Mouse (Mus musculus): ENCODE results near the gene Ces4a. TPM values are rescaled to one million over a fixed set of nuclear protein-coding genes. Genes with fewer than 3 reads are reported as not detected.
A peak's percentile ranks its signal among the peaks of the same experiment; 100 is the strongest.
"Not testable (repeated sequence)": the region's sequence is repeated elsewhere in the genome, so short reads cannot be mapped to it uniquely, and the experiment has no call there.

Gene Ces4a
- total RNA-seq, 2 experiments from 2014 or later: not detected

DNA sequence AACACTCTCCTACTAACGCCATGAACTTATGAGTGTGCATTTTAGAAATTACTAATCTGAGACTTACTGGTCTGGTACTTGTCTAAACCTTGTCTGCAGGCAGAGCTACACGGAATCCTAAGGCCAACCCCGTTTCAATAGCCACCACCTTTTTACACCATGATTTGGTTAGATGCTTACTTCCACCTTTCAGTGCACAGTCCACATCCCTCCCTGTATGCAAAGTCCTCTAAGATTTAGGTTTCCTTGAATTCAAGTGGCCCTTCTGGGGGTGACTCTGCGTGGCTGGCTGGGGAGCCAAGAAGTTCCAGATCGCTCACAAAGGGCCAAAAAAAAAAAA is 38.4 kb downstream of the Ces4a start:
- no peak for DNase-seq

DNA sequence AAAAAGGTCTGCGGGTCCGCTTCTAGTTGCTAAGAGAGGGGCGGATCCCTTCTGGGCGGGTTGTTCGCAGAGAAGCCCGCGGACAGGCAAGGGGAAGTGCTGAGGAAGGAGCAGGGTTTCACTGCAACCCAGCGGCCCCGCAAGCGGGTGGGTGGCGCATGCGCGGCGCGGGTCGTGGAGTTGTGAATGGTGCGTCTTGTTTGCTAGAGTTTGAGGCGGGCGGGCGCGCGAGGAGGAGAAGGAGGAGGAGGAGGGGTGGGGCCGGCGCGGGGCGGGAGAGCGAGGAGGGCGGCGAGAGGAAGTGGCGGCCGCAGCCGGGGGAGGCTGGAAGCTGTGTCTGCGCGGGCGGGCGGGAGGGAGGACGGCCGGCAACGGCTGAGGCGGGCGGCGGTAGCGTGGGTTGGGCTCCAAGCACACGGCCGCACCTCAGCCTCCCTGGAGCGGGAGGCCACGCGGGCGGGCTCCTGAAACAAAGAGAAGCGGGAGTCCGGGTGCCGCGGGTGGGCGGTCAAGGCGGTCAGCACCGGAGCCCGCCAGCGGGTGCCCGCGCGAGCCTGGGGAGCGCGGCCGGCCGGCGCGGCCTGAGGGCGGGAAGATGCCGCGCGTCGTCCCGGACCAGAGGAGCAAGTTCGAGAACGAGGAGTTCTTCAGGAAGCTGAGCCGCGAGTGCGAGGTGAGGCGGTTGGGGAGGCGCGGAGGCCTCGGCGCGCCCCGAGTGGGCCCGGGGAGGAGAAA is 38.9 kb downstream of the Ces4a start, which contains the start of gene Cbfb:
Gene Cbfb, plus strand, starts transcription at position 294 of the 735 bp plus-strand sequence.
- peak; percentile 99 for DNase-seq

DNA sequence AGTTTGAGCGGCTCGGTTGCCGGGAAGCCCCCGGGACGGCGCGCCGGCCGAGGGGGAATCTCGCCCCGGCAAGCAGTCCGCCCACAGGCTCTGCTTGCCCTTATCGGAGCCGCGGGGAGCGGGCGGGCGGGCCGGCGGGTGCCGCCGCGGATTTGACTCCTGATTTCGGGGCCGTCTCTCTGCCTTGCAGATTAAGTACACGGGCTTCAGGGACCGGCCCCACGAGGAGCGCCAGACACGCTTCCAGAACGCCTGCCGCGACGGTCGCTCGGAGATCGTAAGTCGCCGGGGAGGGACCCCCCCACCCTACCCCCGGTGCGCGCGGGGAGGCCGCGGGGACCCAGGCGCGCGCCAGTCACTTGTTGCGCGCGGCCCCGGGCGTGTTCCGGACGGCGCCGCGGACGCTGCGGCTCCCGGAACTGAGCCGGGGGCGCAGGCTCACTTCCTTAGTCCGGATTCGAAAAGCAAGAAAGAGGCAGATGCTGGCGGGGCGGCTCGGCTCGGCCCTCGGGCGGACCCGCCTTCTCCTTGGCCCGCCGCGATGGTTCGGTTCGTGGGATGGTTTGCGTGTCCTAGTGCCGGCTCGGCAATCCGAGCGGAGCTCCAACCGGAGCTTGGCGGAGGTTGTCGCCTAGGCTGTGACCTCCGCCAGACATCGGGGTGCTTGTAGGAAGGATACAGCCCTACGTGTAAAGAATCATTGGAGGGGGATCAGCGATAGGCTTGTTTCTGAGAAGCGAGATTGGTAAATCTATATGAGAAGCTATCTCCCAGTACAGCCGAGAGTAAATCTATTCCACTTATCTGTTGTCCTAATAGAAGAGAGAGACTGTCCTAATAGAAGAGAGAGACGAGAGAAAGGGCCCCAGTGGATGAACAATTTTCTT is 39.8 kb downstream of the Ces4a start:
- peak; percentile 74 to 80 for DNase-seq

DNA sequence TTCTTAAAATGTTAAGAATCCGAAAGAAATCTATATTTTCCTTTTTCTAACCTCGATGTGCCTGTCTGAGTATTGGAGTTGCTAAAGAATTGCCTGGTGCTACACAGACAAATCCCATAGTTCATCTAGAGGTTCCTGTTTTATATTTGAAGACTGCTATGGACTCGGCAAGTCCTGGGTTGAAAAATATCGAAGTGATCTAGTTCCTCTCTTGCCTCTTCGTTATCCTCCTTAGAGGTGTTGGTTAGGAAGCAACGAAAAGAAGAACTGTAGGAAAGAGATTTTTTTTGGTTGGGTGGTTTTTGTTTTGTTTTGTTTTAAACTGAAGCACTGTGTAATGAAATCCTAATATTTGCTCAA is 40.4 kb downstream of the Ces4a start:
- no peak for DNase-seq

DNA sequence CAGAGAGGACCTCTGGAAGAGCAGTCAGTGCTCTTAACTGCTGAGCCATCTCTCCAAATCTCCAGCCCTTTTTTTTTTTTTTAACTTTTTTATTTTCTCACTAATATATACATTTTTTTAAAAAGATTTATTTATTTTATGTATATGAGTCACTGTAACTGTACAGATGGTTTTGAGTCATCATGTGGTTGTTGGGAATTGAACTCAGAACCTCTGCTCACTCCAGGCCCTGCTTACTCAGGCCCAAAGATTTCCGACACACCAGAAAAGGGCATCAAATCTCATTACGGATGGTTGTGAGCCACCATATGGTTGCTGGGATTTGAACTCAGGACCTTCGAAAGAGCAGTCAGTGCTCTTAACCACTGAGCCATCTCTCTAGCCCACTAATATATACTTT is 43.7 kb downstream of the Ces4a start:
- not testable (repeated sequence) for DNase-seq

DNA sequence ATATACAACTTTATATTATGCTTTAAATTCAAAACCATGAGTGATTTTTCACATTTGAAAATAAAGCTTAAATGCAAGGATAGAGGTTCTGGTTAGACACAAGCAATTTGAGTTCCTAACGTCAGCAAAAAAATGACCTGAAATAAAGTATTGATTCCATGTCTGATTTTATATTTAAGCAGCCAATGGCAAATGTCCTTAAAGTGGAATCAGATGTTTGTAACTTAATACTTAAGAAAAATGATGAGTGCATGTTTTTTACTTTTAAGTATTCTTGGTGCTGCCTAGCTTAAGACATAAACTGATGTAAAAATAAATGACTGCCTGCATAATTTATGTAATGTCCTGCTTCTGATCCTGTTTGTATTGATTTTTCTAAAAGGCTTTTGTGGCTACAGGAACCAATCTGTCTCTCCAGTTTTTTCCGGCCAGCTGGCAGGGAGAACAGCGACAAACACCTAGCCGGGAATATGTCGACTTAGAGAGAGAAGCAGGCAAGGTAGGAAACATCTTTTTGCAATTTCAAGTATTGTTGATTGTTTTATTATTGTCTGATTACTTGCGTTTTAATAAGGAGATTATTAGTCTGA is 46.7 kb downstream of the Ces4a start:
- DNase-seq: no peak

DNA sequence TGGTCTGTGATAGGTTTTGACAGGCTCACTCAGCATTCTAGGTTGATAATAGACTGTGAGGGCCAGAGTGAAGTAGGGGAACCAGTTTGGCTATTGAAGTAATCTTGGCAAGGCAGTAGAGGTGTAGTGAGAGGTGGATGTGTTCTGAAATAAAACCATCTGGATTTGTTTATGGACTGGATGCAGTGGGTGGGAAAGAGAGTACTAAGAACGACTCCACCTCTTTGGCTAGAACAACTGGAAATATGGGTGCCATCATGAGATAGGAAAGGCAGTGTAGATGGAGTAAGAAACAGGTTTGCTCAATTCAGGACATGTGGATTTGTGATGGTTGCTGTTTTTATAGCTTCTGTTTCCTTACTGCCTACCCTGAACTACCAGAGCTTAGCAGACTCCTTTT is 50.6 kb downstream of the Ces4a start:
- no peak for DNase-seq

DNA sequence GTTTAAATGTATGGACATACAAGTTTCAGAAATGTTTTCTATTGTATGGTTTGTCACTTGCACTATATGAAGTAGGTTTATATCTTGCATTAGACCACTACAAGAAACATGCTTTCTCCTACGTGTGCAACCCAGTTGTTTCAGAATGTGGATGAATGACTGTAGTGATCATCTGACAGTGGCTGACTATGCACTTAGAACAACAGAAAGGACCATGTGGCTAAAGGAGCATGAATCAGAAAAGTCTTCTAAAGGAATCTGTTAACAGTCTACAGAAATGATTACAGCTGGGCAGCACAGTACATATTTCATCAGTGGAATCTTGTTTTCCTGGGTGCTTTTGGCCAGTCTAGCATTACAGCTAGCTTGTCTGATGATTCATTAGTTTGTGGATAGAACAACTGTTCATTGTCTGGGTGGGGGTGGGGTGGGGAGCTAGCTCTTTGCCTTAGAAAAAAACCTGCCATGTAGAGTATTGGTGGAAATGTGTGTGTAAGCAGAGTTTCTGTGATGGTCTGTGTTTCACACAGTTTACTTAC is 54.9 kb downstream of the Ces4a start:
- DNase-seq: no peak

DNA sequence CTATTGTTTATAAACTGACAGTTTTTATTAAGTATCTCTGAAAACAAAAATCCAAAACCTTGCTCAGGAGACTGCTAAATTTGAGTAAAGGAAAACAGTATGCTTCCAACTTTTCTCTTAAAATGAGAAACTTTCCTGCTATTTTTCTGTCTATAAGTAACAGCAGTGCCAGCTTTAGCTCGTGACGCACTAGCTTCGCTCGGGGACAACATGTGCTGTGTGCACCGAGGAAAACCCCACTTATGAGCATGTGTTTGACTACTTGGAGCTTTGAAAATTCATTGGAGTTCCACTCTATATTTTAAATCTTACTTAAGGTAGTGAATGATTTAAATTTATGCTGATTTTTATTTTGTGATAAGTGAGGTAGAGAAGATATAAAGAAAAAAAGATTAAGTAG is 60.6 kb downstream of the Ces4a start:
- DNase-seq: no peak

Other genes starting within 250 kb of the Ces4a start
- gene Ces2e, start 205.5 kb upstream of the Ces4a start, total RNA-seq (2021): 1 to 10 TPM; 2.9 to 5.5 TPM
- not detected for gene Ces2f, start 184.4 kb upstream of the Ces4a start, total RNA-seq (2021)
- 1 to 10 TPM; 1.7 to 2.4 TPM for gene Ces2g, start 170.1 kb upstream of the Ces4a start, total RNA-seq (2021)
- gene Ces2h, start 130.9 kb upstream of the Ces4a start, total RNA-seq (2021): not detected
- 1 to 10 TPM in 1 of 2 experiments, under 1 TPM in 1; 0.30 to 1.6 TPM for gene Ces3a, start 83.2 kb upstream of the Ces4a start, total RNA-seq (2021)
- gene Ces3b, start 48.0 kb upstream of the Ces4a start, total RNA-seq (2021): under 1 TPM in 1 of 2 experiments, not detected in 1; 0.73 TPM
- gene Cbfb, start 38.9 kb downstream of the Ces4a start, total RNA-seq (2021): 100 to 1,000 TPM in 1 of 2 experiments, 10 to 100 TPM in 1; 74.1 to 104 TPM
- gene D230025D16Rik, start 93.3 kb downstream of the Ces4a start, total RNA-seq (2021): 10 to 100 TPM; 23.7 to 27.2 TPM
- gene B3gnt9, start 123.4 kb downstream of the Ces4a start, total RNA-seq (2021): 1 to 10 TPM; 2.7 to 3.0 TPM
- gene Tradd, start 132.8 kb downstream of the Ces4a start, total RNA-seq (2021): 10 to 100 TPM; 15.3 to 17.9 TPM
- 1 to 10 TPM; 3.3 to 3.6 TPM for gene Fbxl8, start 132.8 kb downstream of the Ces4a start, total RNA-seq (2021)
- 1 to 10 TPM; 1.3 to 1.6 TPM for gene Hsf4, start 138.0 kb downstream of the Ces4a start, total RNA-seq (2021)
- gene Nol3, start 144.3 kb downstream of the Ces4a start, total RNA-seq (2021): 1 to 10 TPM; 5.5 TPM
- gene 4931428F04Rik, start 158.1 kb downstream of the Ces4a start, total RNA-seq (2021): 1 to 10 TPM; 2.4 to 2.8 TPM
- gene Exoc3l, start 164.3 kb downstream of the Ces4a start, total RNA-seq (2021): 10 to 100 TPM; 19.8 to 22.0 TPM
- gene E2f4, start 165.9 kb downstream of the Ces4a start, total RNA-seq (2021): 10 to 100 TPM; 36.6 to 49.5 TPM
- 1 to 10 TPM; 3.7 to 7.8 TPM for gene Elmo3, start 173.8 kb downstream of the Ces4a start, total RNA-seq (2021)
- gene Lrrc29, start 194.5 kb downstream of the Ces4a start, total RNA-seq (2021): 1 to 10 TPM; 3.4 to 6.1 TPM
- 10 to 100 TPM; 61.5 to 67.0 TPM for gene Tmem208, start 194.6 kb downstream of the Ces4a start, total RNA-seq (2021)
- gene Fhod1, start 216.2 kb downstream of the Ces4a start, total RNA-seq (2021): 10 to 100 TPM; 11.9 to 14.4 TPM
- gene Slc9a5, start 217.0 kb downstream of the Ces4a start, total RNA-seq (2021): under 1 TPM; 0.76 to 0.99 TPM
- gene Plekhg4, start 241.5 kb downstream of the Ces4a start, total RNA-seq (2021): 1 to 10 TPM in 1 of 2 experiments, under 1 TPM in 1; 0.23 to 1.4 TPM

Measured in adrenal gland, postnatal 36 days (tissue).